In the genomic region with DNA sequence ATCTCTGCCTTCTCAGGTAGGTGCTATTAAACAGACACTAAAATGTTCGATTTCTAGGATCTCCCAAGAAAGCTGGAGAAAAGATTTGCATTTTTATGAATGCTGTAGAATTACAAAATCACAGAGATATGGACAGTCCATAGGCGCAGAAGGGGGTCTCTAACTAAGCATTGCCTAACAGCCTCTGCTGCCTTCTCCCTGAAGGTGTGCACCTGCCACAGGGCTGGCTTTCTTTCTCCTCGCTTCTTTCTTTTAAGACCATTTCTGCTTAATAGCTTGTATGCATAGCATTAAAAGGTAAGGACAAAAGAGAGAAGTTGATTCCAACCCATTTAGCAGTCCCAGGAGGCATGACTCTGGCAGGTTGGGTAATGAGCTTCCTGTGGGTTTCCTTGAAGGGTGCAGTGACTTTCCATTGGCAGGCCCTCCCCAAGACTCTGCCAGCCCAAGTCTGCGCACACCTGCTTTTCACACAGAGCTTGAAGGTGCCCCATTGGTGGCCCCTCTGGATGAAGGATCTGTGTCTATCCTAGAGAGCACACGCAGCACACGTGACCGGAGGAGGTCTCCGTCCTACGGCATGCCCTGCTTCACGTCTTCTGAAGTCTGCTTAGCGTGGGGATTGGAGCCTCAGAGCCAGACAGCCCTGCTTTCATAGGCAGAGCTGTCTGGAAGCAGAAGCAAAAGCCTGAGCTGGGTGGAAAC, we compare ENCODE assay signal across 10 mouse cellular contexts.
DNase-seq lines count a peak whose midpoint lies in the region; ATAC-seq and TF ChIP-seq lines count a peak whose summit lies in the region.
"Had no signal": no experiment of that assay in that cellular context is flagged by ENCODE, and none has a peak within 500 bp of the region (broad histone marks: within the 10 kb centered on the region; RNA-seq: fewer than 3 reads in every experiment).

No protein-coding gene starts in this region.

- TF ChIP-seq CTCF in liver, postnatal 0 days (IDR thresholded peaks at IDR 0.05; ENCODE audit: low read depth), result no peak
- TF ChIP-seq CTCF in thymus, adult 2 months (IDR thresholded peaks at IDR 0.05; ENCODE audit: borderline replicate concordance, control insufficient read depth, extremely low read depth, insufficient read depth, low read length, poor library complexity), result no peak

- 56% methylated on average over 11 of the region's 11 CpGs for WGBS in liver, postnatal 0 days (ENCODE audit: insufficient replicate concordance)
- WGBS in hindbrain, embryonic 16.5 days, result 77% methylated on average over 11 of the region's 11 CpGs
- 11% methylated on average over 11 of the region's 11 CpGs for WGBS in thymus, adult 2 months

- H3K36me3 ChIP-seq in liver, postnatal 0 days (replicated peaks; ENCODE audit: insufficient read depth, low read length), result no peaks in the 10 kb centered on the region
- no peaks in the 10 kb centered on the region for H3K36me3 ChIP-seq in hindbrain, embryonic 16.5 days (ENCODE audit: control insufficient read depth, insufficient read depth, low read length)
- no peaks in the 10 kb centered on the region for H3K36me3 ChIP-seq in thymus, adult 2 months (ENCODE audit: control insufficient read depth, insufficient read depth, low read length)

- no peaks in the 10 kb centered on the region for H3K9me3 ChIP-seq in liver, postnatal 0 days (ENCODE audit: low read length)
- H3K9me3 ChIP-seq in hindbrain, embryonic 16.5 days (ENCODE audit: control insufficient read depth, low read length), result no peaks in the 10 kb centered on the region

- ATAC-seq in liver, postnatal 0 days, result no peak
- peak; percentile 57 for ATAC-seq in hindbrain, embryonic 16.5 days

- H3K27me3 ChIP-seq in liver, postnatal 0 days (ENCODE audit: insufficient read depth, low read length), result no peaks in the 10 kb centered on the region
- H3K27me3 ChIP-seq in hindbrain, embryonic 16.5 days (replicated peaks; ENCODE audit: control insufficient read depth, insufficient read depth, low read length), result no peaks in the 10 kb centered on the region
- no peaks in the 10 kb centered on the region; the same call in 1 of the 2 replicates for H3K27me3 ChIP-seq in thymus, adult 2 months (ENCODE audit: control insufficient read depth, insufficient read depth, low read length)

- H3K9ac ChIP-seq in liver, postnatal 0 days (replicated peaks), result no peak overlapping the region
- H3K9ac ChIP-seq in hindbrain, embryonic 16.5 days (ENCODE audit: low read depth, low read length), result no peak overlapping the region
- H3K9ac ChIP-seq: liver, embryonic 14.5 days had no signal

- peak overlapping the region; percentile 7; the same call in 1 of the 2 replicates for H3K4me2 ChIP-seq in liver, postnatal 0 days (ENCODE audit: low read depth, low read length)
- no peak overlapping the region for H3K4me2 ChIP-seq in hindbrain, embryonic 16.5 days (ENCODE audit: low read length)

- H3K27ac ChIP-seq in liver, postnatal 0 days (ENCODE audit: low read depth), result no peak overlapping the region
- H3K27ac ChIP-seq in hindbrain, embryonic 16.5 days (ENCODE audit: low read depth, low read length), result peak overlapping the region; percentile 34
- H3K27ac ChIP-seq in thymus, adult 2 months (ENCODE audit: control insufficient read depth, insufficient read depth, low read length), result no peak overlapping the region
- H3K27ac ChIP-seq: liver, embryonic 14.5 days had no signal

- no peak for TF ChIP-seq POLR2A in thymus, adult 2 months (IDR thresholded peaks at IDR 0.05; ENCODE audit: control insufficient read depth, extremely low read depth, insufficient read depth, low read length, poor library complexity)

- H3K4me1 ChIP-seq in liver, postnatal 0 days (ENCODE audit: insufficient read depth), result peaks cover 16% of the 10 kb centered on the region
- H3K4me1 ChIP-seq in hindbrain, embryonic 16.5 days (ENCODE audit: control insufficient read depth, insufficient read depth, low read depth, low read length), result peaks cover 11% of the 10 kb centered on the region
- H3K4me1 ChIP-seq in thymus, adult 2 months (replicated peaks; ENCODE audit: control insufficient read depth, insufficient read depth, low read length), result peaks cover 8% of the 10 kb centered on the region

- H3K4me3 ChIP-seq in liver, postnatal 0 days (ENCODE audit: low read depth, low read length), result no peak overlapping the region
- H3K4me3 ChIP-seq in hindbrain, embryonic 16.5 days (ENCODE audit: low read length), result no peak overlapping the region
- H3K4me3 ChIP-seq in thymus, adult 2 months (ENCODE audit: control insufficient read depth, insufficient read depth, low read length), result no peak overlapping the region

- DNase-seq in adrenal gland, postnatal 10 days, result peak; percentile 21
- no peak for DNase-seq in adrenal gland, adult 8-10 months
- no peak for DNase-seq in liver, postnatal 0 days
- no peak for DNase-seq in liver
- peak; percentile 28 for DNase-seq in thymus, adult 2 months
- no peak for DNase-seq in heart, adult 8-10 months (ENCODE audit: low spot score)
- DNase-seq in adrenal gland, adult 18-20 months (ENCODE audit: low spot score in 2 of 2), result no peak
- DNase-seq: heart, postnatal 36 days had no signal

- no peak for TF ChIP-seq EP300 in liver, postnatal 0 days (IDR thresholded peaks at IDR 0.05; ENCODE audit: low read depth)

Comparison
In these comparisons a context has a peak if more than half of its experiments do, and no peak if none do; other contexts are left out.
1. DNase-seq: peak in adrenal gland, postnatal 10 days (single experiment) and thymus, adult 2 months (single experiment); none in adrenal gland, adult 8-10 months (single experiment), liver, postnatal 0 days (single experiment), liver (single experiment), heart, adult 8-10 months (single experiment) and adrenal gland, adult 18-20 months (0 of 2).